Mouse (Mus musculus) lung, postnatal 4 days (tissue): ENCODE data around the gene Sp3.
"Not testable (repeated sequence)": the region's sequence is repeated elsewhere in the genome, so short reads cannot be mapped to it uniquely, and the experiment has no call there.

ENCODE experiments used
- DNase-seq, 2 experiments: peaks; one replicate each; pipeline ENCODE4 v3.0.0; 2021

Gene Sp3

DNA sequence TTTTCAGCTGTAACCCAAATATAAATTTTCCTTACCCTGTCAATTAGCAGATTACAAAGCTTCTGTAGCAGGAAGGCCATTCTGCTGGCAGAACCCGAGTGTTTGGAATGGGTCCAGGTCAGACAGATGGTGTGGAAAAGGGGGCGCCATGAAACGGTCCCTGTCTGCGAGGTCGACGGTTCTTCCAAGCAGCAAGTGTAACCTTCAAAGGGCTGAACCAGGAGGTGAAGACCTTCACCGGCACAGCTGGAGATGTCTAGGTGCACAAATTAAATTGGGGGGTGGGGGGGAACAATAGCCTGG, 66.8 kb downstream of the Sp3 start:
- no peak for DNase-seq

DNA sequence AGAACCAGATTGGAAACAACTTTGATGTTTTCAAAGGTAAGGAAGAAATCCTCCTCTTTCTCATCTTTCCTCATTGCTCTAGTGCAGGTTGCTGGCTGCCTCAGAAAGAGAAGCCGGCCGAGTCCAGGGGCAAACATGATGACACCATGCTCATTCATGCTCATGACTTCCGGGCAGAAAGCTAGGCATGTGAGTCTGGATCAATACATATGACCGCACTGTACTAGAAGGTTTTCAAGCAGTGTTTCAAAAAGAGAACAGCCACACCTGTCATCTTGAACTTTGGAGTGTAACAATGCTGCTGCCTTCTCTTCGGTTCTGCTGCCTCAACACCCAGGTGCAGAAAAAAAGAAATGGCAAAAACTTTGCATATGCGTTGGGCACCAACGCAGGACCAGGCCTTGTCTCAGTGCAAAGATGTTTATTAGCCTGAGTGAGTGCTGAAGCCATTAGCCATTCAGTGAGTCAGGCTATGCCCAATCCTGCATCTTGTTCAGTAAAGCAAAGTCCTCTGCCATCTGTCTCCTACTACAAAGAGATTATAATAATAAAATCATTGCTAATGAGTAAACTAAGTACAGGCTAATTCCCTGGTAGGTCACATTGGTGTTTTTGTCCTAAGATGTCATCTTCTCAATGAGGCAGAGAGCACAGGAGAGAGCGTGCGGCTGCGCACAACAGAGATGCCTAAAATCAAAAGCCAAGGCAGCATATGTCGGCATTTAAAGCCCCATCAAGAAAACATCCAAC, 67.4 kb downstream of the Sp3 start:
- no peak for DNase-seq

DNA sequence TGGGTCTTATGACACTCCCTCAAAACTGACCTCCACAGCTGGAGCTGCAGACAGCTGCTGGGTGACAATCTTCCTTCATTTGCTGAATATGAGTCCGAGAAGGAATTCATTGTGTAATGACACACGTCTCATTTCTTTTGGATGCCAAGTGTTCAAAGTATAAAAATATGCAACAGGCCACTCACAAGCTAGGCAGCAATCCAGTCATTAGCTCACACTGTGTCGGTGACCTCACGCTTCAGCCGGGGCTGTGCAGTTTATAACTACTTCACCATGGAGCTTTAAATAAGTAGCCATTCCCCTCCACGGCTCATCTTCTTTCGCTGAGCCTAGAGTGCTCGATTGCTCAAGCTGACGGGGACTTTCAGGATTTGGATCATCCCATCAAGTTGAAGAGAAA, 68.7 kb downstream of the Sp3 start:
- peak; percentile 13 to 43 for DNase-seq

DNA sequence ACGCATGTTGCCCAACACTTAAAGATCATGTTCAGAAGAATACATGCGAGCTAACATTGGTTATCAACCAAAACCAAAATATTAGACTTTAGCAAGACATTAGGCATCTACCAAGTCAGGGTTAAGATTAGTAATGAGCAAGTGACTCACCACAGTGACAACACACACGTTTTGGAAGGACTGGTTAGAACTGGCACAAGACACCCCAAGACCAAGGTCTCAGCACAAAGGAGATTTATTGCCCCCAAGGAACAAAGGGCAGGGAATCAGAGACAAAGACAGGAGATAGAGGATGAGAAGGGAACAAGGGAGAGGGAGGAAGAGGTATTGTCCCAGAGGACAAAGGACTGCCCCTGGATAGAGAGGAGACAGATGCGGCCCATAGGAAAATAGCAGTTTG, 71.2 kb downstream of the Sp3 start:
- DNase-seq = no peak

DNA sequence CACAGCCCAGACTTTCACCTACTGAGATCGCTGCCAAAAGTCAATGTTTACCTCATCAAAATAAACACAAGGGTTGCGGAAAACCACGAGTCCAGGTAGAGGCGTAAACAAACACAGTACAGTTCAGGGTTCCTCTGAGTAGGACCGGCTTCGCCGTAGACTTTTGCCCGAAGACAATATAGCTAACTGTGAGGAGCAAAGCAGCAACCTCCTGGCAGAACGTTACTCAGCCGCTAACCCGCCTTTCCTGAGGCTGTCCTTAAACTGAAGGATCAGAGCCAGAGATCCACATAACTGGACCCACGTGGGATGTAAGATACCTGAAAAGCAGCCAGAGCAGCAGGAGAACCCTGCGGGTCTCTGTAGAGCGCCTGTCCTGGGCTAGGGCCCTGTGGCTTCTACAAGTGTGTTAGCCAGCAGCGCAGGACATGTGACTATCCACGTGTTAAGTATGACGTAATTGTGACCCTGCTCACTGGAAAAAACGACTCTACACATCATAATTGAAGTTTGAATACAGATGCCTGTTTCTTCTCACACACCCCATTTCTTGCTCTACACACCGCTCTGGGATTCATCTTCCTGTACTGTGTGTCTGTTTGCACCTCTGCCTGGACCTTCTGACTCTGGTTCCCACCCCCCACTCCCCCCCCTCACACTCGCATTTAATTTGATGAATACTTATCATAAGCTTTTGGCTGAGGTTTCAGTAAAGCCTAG, 71.9 kb downstream of the Sp3 start:
- no peak for DNase-seq

DNA sequence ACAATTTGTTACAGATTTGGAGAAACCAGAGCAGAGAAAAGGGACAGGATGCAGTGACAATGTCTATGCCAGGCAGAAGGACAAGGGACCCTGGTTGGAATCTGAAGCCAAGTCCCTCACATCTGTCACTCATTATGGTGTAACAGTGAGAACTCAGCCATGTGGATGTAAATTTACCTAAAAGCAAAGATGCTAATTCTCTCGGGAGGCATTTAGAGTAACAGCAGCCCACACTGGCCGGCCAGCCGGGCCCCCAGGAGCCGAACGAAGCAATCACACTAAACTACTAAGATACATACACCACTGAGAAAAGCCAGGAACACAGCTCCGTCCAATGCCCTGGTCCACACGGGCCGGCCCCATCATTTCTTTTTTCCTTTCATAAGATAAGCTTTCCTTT, 73.5 kb downstream of the Sp3 start:
- no peak for DNase-seq

DNA sequence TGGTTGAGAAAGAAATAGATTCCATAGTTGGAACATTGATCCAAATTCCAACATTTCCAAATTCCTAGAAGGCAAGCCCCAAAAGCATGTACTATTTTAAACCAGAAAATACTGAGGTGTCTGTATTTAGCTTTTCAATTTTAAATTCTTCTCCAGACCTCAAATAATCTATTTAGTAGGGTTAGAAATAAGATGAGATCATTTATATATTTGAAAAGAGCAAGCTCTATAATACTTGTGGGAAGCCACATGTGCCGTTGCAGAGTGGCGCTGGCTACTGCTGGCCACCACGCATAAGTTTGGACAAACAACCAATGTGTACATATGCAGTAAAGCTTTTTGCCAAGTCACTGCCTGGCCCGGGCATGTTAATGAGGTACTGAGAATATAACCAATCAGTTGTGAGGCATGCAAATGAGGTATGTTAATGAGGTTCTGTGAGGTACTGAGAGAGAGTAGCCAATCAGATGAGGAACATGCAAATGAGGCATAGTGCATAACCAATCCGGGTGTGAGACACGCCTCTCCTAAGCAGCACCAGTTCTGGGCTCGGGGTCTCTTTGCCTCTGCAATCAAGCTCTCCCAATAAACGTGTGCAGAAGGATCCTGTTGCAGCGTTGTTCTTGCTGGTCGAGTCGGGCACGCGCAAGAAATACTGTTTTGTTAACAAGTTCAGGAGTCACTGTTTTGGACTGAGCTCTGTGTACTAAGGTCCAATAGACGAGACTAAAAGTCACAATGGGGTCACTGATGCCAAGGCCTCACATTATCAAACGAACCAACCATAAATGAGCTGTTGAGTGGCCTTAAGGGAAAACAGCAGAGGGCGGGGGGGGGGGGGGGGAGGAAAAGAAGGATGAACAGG, 77.2 kb downstream of the Sp3 start:
- not testable (repeated sequence) for DNase-seq

DNA sequence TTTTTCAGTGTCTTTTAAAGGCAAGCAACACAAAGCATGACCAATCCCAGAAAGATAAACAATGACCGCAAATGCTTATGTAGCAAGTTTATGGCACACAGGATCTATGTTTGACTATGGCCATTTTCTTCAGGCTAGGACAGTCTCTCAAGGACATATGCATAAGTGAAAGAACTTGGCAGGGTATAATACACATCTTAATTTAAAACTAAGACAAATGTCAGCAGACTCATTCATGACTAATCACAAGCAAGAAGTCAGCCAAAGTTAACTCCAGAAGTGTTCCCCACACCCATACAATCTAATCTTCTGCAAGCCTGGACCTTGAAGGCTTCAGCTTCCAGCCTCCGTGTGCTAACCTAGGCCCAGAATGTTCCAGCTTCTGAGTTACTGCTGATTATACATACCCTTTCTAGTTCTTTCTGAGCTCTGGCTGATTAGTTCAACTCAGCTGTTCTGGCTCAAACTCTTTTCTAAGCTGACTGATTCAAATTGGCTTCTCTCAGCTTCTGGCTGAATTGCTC, 81.4 kb downstream of the Sp3 start:
- DNase-seq = no peak

DNA sequence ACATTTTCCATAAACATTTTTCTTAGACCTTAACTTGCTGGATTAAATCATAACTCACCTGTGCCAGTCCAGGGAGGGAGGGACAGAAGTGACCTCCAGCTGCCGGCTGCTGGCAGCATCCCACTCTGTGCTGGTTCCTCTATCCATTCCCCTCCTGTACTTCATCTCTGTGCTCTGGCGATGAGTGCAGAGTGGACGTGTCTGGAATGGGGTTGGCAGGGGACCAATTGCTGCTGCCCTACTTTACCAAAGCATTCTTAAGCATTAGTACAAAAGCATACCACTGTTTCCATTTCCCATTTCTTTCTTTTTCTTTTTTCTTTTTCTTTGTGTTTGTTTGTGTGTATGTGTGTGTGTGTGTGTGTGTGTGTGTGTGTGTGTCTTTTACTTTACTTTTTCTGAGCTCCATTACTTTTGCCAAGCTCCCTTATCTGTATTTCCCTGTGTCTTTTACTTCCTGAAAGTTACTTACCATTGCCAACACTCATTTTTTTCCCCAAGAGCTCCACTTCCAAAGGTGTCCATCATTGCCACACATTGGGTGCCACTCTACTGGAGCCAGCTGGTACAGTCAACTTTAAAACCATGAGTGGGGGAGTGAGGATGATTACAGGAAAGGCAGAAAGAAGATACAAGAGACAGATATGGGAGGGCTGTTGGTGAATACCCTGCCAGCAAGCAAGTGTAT, 82.0 kb downstream of the Sp3 start:
- peak; percentile 36 to 53 for DNase-seq

DNA sequence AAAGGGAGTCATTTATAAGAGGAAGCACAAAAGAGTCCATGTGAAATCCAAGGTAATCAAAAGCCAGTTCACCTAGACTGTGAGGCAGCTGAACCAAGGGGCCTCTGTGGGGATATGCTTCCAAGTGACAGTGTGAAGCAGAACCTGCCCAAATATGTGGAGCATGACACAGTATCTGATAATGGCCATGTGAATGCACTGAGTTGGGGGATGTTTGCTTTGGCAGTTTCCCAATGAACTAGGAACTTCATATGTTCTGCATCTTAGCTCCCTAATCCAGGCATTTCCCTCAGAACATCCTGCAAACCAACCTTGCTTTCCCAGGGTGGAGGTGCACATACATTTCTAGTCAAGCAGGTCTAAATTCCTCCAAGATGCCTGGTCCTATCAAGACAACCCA, 90.4 kb downstream of the Sp3 start:
- no peak for DNase-seq
